Mouse (Mus musculus): Measurements from ENCODE around the gene Rph3a.
"Not testable (repeated sequence)": the region's sequence is repeated elsewhere in the genome, so short reads cannot be mapped to it uniquely, and the experiment has no call there.

- not testable (repeated sequence) for TF ChIP-seq CTCF (IDR thresholded peaks at IDR 0.05; ENCODE audit: low read depth, low read length); POLR2A (IDR thresholded peaks at IDR 0.05; ENCODE audit: extremely low read depth, insufficient read depth, low read length)
Measured at GRCm38 (mm10) chr5:120906791-120907733, 102.8 kb downstream of the Rph3a start, which contains the start of gene Oas1a.

Data from liver, adult 2 months (tissue).